Mouse (Mus musculus) CH12.LX (cell line): ENCODE measurements around the gene Zdhhc13. TPM values are rescaled to one million over a fixed set of nuclear protein-coding genes. Genes with fewer than 3 reads are reported as not detected.

Source experiments
- DNase-seq: peaks from one replicate; pipeline ENCODE4 v3.0.0-alpha.2; 2013; ENCODE audit errors: extremely low read depth
- H3K27ac ChIP-seq: 2 replicates; pipeline ENCODE4 v1.5.1; 2012; ENCODE audit warnings: low read depth, mild to moderate bottlenecking, control low read depth, moderate library complexity; ENCODE audit not compliant: insufficient read depth
- H3K27me3 ChIP-seq: replicated peaks from 2 replicates; pipeline ENCODE3; 2012; ENCODE audit warnings: inconsistent platforms
- H3K36me3 ChIP-seq, 2 experiments: replicated peaks in 1 of 2; 2 replicates each; pipeline versions ENCODE3 to v1.6.1; 2012; ENCODE audit warnings: inconsistent platforms in 1 of 2, low read length in 1 of 2, mild to moderate bottlenecking in 1 of 2, mixed read lengths in 1 of 2, moderate library complexity in 1 of 2; ENCODE audit not compliant: control insufficient read depth in 1 of 2, insufficient read depth in 1 of 2
- H3K4me1 ChIP-seq, 2 experiments: 2 replicates each; pipeline ENCODE4 v1.6.1; 2012; ENCODE audit warnings: inconsistent platforms in 1 of 2, moderate library complexity in 1 of 2; ENCODE audit not compliant: insufficient read depth in 2 of 2, control insufficient read depth in 1 of 2
- H3K4me2 ChIP-seq: 2 replicates; pipeline ENCODE4 v1.6.1; 2012; ENCODE audit warnings: low read depth, mild to moderate bottlenecking, control low read depth; ENCODE audit not compliant: poor library complexity, insufficient read depth, severe bottlenecking
- H3K4me3 ChIP-seq, 3 experiments: fragments of 150-350 bp in 1 of 3; sonication (generic) in 1 of 3; replicated peaks in 1 of 3; 2 replicates each; pipeline versions ENCODE3 to v1.5.1; 2011 to 2012; ENCODE audit warnings: low read depth in 2 of 3, low read length in 2 of 3, mild to moderate bottlenecking in 2 of 3, moderate library complexity in 2 of 3, control low read depth in 1 of 3, improper control_type of control experiment in 1 of 3, inconsistent platforms in 1 of 3, mixed read lengths in 1 of 3; ENCODE audit not compliant: poor library complexity in 1 of 3
- H3K79me2 ChIP-seq: replicated peaks from 2 replicates; pipeline ENCODE4 v1.6.1; 2012; ENCODE audit warnings: mild to moderate bottlenecking, moderate library complexity; ENCODE audit not compliant: control insufficient read depth, poor library complexity, insufficient read depth, severe bottlenecking; ENCODE audit errors: extremely low read depth
- H3K9ac ChIP-seq: 2 replicates; pipeline ENCODE4 v1.6.1; 2012; ENCODE audit warnings: low read depth, mild to moderate bottlenecking, control low read depth, moderate library complexity; ENCODE audit not compliant: insufficient read depth
- H3K9me3 ChIP-seq: replicated peaks from 2 replicates; pipeline ENCODE3; 2012; ENCODE audit warnings: low read length, inconsistent platforms, mixed read lengths
- BHLHE40 ChIP-seq: IDR thresholded peaks from 2 replicates; pipeline ENCODE4 v1.6.1; 2011; ENCODE audit warnings: mild to moderate bottlenecking, low read depth, low read length, improper control_type of control experiment
- CHD2 ChIP-seq: IDR thresholded peaks from 2 replicates; pipeline ENCODE4 v1.6.1; 2011; ENCODE audit warnings: low read length, improper control_type of control experiment
- ELF1 ChIP-seq: IDR thresholded peaks from 2 replicates; pipeline ENCODE4 v1.6.1; 2014; ENCODE audit warnings: low read depth, mild to moderate bottlenecking, inconsistent platforms, low read length, improper control_type of control experiment
- EP300 ChIP-seq: IDR thresholded peaks from 2 replicates; pipeline ENCODE4 v1.6.1; 2011; ENCODE audit warnings: low read length, improper control_type of control experiment
- ETS1 ChIP-seq: conservative IDR thresholded peaks from 2 replicates; pipeline ENCODE4 v1.6.1; 2012; ENCODE audit warnings: low read depth, mild to moderate bottlenecking, inconsistent platforms, low read length, improper control_type of control experiment, moderate library complexity
- HCFC1 ChIP-seq: IDR thresholded peaks from 2 replicates; pipeline ENCODE4 v1.6.1; 2012; ENCODE audit warnings: low read depth, mild to moderate bottlenecking, inconsistent platforms, low read length, improper control_type of control experiment
- IRF4 ChIP-seq: IDR thresholded peaks from 2 replicates; pipeline ENCODE4 v1.6.1; 2014; ENCODE audit warnings: low read depth, mild to moderate bottlenecking, inconsistent platforms, low read length, improper control_type of control experiment
- JUND ChIP-seq: conservative IDR thresholded peaks from 2 replicates; pipeline ENCODE4 v1.6.1; 2011; ENCODE audit warnings: low read depth, low read length, improper control_type of control experiment
- MAFK ChIP-seq: IDR thresholded peaks from 2 replicates; pipeline ENCODE4 v1.6.1; 2011; ENCODE audit warnings: low read length, improper control_type of control experiment; ENCODE audit not compliant: insufficient replicate concordance
- MAX ChIP-seq: IDR thresholded peaks from 2 replicates; pipeline ENCODE4 v1.6.1; 2011; ENCODE audit warnings: low read length, improper control_type of control experiment
- MAZ ChIP-seq: IDR thresholded peaks from 2 replicates; pipeline ENCODE4 v1.6.1; 2012; ENCODE audit warnings: low read depth, mild to moderate bottlenecking, inconsistent platforms, low read length, improper control_type of control experiment, moderate library complexity
- MXI1 ChIP-seq: IDR thresholded peaks from 2 replicates; pipeline ENCODE4 v1.6.1; 2011; ENCODE audit warnings: mild to moderate bottlenecking, low read depth, low read length, improper control_type of control experiment
- MYC ChIP-seq: IDR thresholded peaks from 2 replicates; pipeline ENCODE4 v1.6.1; 2011; ENCODE audit warnings: low read depth, mild to moderate bottlenecking, improper control_type of control experiment, low read length
- POLR2A ChIP-seq: IDR thresholded peaks from 2 replicates; pipeline ENCODE4 v1.6.1; 2011; ENCODE audit warnings: low read depth, mild to moderate bottlenecking, improper control_type of control experiment, low read length
- POLR2AphosphoS2 ChIP-seq: IDR thresholded peaks from 2 replicates; pipeline ENCODE4 v1.6.1; 2011; ENCODE audit warnings: low read depth, low read length, improper control_type of control experiment
- RAD21 ChIP-seq: IDR thresholded peaks from 2 replicates; pipeline ENCODE4 v1.6.1; 2011; ENCODE audit warnings: low read depth, mild to moderate bottlenecking, low read length, improper control_type of control experiment, moderate library complexity
- SIN3A ChIP-seq: IDR thresholded peaks from 2 replicates; pipeline ENCODE4 v1.6.1; 2012; ENCODE audit warnings: low read length, improper control_type of control experiment, inconsistent platforms
- SMC3 ChIP-seq: IDR thresholded peaks from 2 replicates; pipeline ENCODE4 v1.6.1; 2011; ENCODE audit warnings: low read depth, low read length, improper control_type of control experiment
- TCF12 ChIP-seq: IDR thresholded peaks from 2 replicates; pipeline ENCODE4 v1.6.1; 2014; ENCODE audit warnings: low read depth, mild to moderate bottlenecking, inconsistent platforms, low read length, improper control_type of control experiment
- UBTF ChIP-seq: IDR thresholded peaks from 2 replicates; pipeline ENCODE4 v1.6.1; 2012; ENCODE audit warnings: low read depth, mild to moderate bottlenecking, inconsistent platforms, low read length, improper control_type of control experiment, moderate library complexity
- USF1 ChIP-seq: IDR thresholded peaks from 2 replicates; pipeline ENCODE4 v1.6.1; 2014; ENCODE audit warnings: low read depth, mild to moderate bottlenecking, inconsistent platforms, low read length, improper control_type of control experiment
- USF2 ChIP-seq: conservative IDR thresholded peaks from 2 replicates; pipeline ENCODE4 v1.6.1; 2011; ENCODE audit warnings: low read depth, low read length, improper control_type of control experiment
- ZMIZ1 ChIP-seq: IDR thresholded peaks from 2 replicates; pipeline ENCODE4 v1.6.1; 2012; ENCODE audit warnings: low read depth, mild to moderate bottlenecking, inconsistent platforms, low read length, improper control_type of control experiment
- ZNF384 ChIP-seq: IDR thresholded peaks from 2 replicates; pipeline ENCODE4 v1.6.1; 2012; ENCODE audit warnings: low read depth, low read length, improper control_type of control experiment, inconsistent platforms
- dilution Hi-C: fragments of 300-500 bp; cut with MboI; formaldehyde crosslinking; loops from 2 replicates; pipeline ENCODE4 v1.14.3; 2020; ENCODE audit warnings: low sequenced_read_pairs; ENCODE audit not compliant: extremely low pct_unique_long_range_greater_than_20kb, extremely low pct_ligation_motif_present
- in situ Hi-C: fragments of 300-500 bp; cut with MboI; formaldehyde crosslinking; loops from 3 replicates; pipeline ENCODE4 v1.14.3; 2019; ENCODE audit warnings: low sequenced_read_pairs, low pct_ligation_motif_present, low pct_unique_long_range_greater_than_20kb, mixed read lengths
- polyA plus RNA-seq: library from polyadenylated mRNA; unstranded; fragments of >175 nt; gene quantifications from 2 replicates; pipeline ENCODE4 v1.2.1, GENCODE M21; 2012; ENCODE audit warnings: low read depth; ENCODE audit not compliant: insufficient read length
- total RNA-seq, 2 experiments: library from RNA; depleted of rRNA; stranded (reverse); fragments of 300-350 nt in 1 of 2; fragments of >200 nt in 1 of 2; gene quantifications; 2 replicates each; pipeline ENCODE4 v1.2.3; 2012 to 2014

Gene Zdhhc13
- total and polyA plus RNA-seq, 3 experiments, result 19.9 to 74.3 (median 32.3) TPM

DNA sequence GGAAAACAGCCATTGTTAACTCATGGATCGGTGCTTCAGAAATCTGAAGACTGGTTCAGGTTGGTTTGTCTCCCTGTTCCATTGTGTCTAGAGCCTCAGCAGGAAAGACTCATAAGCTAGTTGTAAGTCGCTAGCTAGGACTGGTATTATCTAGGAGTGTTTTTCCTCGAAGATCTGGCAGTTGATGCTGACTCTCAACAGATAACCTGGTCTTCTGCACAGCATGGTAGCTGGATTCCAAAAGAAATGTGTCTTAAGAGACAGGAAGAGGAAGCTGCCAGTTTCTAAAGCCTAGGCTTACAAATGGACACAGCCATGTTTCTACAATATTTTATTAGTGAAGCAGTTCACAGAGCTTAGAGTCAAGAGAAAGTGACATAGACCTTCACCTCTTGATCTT is 2.6 kb downstream of the Zdhhc13 start:
- no peak for DNase-seq
- no peak overlapping the region for H3K4me2 ChIP-seq
- no peak for TF ChIP-seq IRF4
- TF ChIP-seq MAX, result no peak
- no peak for TF ChIP-seq CHD2
- TF ChIP-seq USF2, result no peak
- TF ChIP-seq USF1, result no peak
- no peak for TF ChIP-seq UBTF
- TF ChIP-seq SIN3A, result no peak
- no peak for TF ChIP-seq RAD21
- TF ChIP-seq ZNF384, result no peak
- TF ChIP-seq POLR2AphosphoS2, result no peak
- TF ChIP-seq SMC3, result no peak
- no peak for TF ChIP-seq EP300
- TF ChIP-seq JUND, result no peak
- no peak for TF ChIP-seq MXI1
- no peak for TF ChIP-seq MAZ
- TF ChIP-seq POLR2A, result no peak
- no peak for TF ChIP-seq HCFC1
- no peak for TF ChIP-seq ETS1
- no peak for TF ChIP-seq MYC

GRCm38 (mm10) chr7:48795130-48795529 is 6.3 kb downstream of the Zdhhc13 start:
- 0 out of 2 replicates have a peak, but pooled peaks cover 3% of the 10 kb centered on the region for H3K79me2 ChIP-seq
- peak; percentile 55 for DNase-seq
- no peak overlapping the region for H3K9ac ChIP-seq
- no peak overlapping the region for H3K4me3 ChIP-seq
- peaks cover 3 to 56% of the 10 kb centered on the region in 2 experiments; a peak in 3 of 4 replicates for H3K4me1 ChIP-seq
- peaks cover 3 to 53% of the 10 kb centered on the region in 2 experiments for H3K36me3 ChIP-seq
- 0 out of 2 replicates have a peak overlapping the region, but pooled peaks have one; percentile 10 for H3K4me2 ChIP-seq
- no peaks in the 10 kb centered on the region for H3K27me3 ChIP-seq
- in situ Hi-C loops (no loop called here), dilution Hi-C loops (no loop called here)
- no peaks in the 10 kb centered on the region for H3K9me3 ChIP-seq
- TF ChIP-seq ZMIZ1 (no peak), EP300 (peak; percentile 57; the same call in 1 of the 2 replicates), TCF12 (peak; percentile 60), MAFK (peak; percentile 74), IRF4 (peak; percentile 60), ELF1 (no peak), CHD2 (no peak), ETS1 (peak; percentile 34; the same call in 1 of the 2 replicates), BHLHE40 (peak; percentile 45; the same call in 1 of the 2 replicates)
- H3K27ac ChIP-seq, result no peak overlapping the region

More for the DNA sequence above, 2.6 kb downstream of the Zdhhc13 start:
- H3K4me3 ChIP-seq, result no peak overlapping the region
- H3K4me1 ChIP-seq, result peaks cover 8 to 64% of the 10 kb centered on the region in 2 experiments; a peak in 3 of 4 replicates
- H3K27ac ChIP-seq, result no peak overlapping the region
- no peak overlapping the region for H3K9ac ChIP-seq
- no peaks in the 10 kb centered on the region for H3K9me3 ChIP-seq
- 0 out of 2 replicates have a peak, but pooled peaks cover 3% of the 10 kb centered on the region for H3K79me2 ChIP-seq
- dilution Hi-C loops (no loop called here), in situ Hi-C loops (no loop called here)
- no peaks in the 10 kb centered on the region for H3K27me3 ChIP-seq
- H3K36me3 ChIP-seq, result peaks cover 0 to 22% of the 10 kb centered on the region in 2 experiments
